In genomic region chr17:32173166-32173565, GRCm38 (mm10) we compare ENCODE assay signal across 8 mouse cellular contexts. TPM values are rescaled to one million over a fixed set of nuclear protein-coding genes. Genes with fewer than 3 reads are reported as not detected.
A peak's percentile ranks its signal among the peaks of the same experiment; 100 is the strongest.
DNase-seq lines count a peak whose midpoint lies in the region; ATAC-seq lines count a peak whose summit lies in the region.

No protein-coding gene starts in this region.

- H3K9ac ChIP-seq in heart, embryonic 11.5 days (ENCODE audit: low read depth, low read length), result no peak overlapping the region
- no peak overlapping the region for H3K9ac ChIP-seq in liver, embryonic 12.5 days

- no peaks in the 10 kb centered on the region; the same call in 1 of the 2 replicates for H3K4me1 ChIP-seq in heart, embryonic 11.5 days (ENCODE audit: control insufficient read depth, insufficient read depth, low read length)
- H3K4me1 ChIP-seq in liver, embryonic 12.5 days, result peaks cover 18% of the 10 kb centered on the region

- no peaks in the 10 kb centered on the region for H3K9me3 ChIP-seq in heart, embryonic 11.5 days (replicated peaks; ENCODE audit: control insufficient read depth, low read length)
- no peaks in the 10 kb centered on the region for H3K9me3 ChIP-seq in liver, embryonic 12.5 days (replicated peaks)

- no peak for ATAC-seq in heart, embryonic 11.5 days (replicated peaks; ENCODE audit: insufficient number of reproducible peaks, low FRiP score, low TSS enrichment)
- no peak for ATAC-seq in liver, embryonic 12.5 days

- 56% methylated on average over 7 of the region's 7 CpGs for WGBS in heart, embryonic 11.5 days (ENCODE audit: insufficient replicate concordance)
- 62% methylated on average over 7 of the region's 7 CpGs for whole genome bisulfite sequencing in liver, embryonic 12.5 days (ENCODE audit: insufficient replicate concordance)

- no peak overlapping the region for H3K4me3 ChIP-seq in heart, embryonic 11.5 days (ENCODE audit: low read depth, low read length)
- H3K4me3 ChIP-seq in liver, embryonic 12.5 days, result no peak overlapping the region

- H3K27ac ChIP-seq in heart, embryonic 11.5 days (ENCODE audit: low read depth, low read length), result no peak overlapping the region
- no peak overlapping the region for H3K27ac ChIP-seq in liver, embryonic 12.5 days

- no peaks in the 10 kb centered on the region for H3K36me3 ChIP-seq in heart, embryonic 11.5 days (ENCODE audit: control insufficient read depth, insufficient read depth, low read length)
- no peaks in the 10 kb centered on the region for H3K36me3 ChIP-seq in liver, embryonic 12.5 days

- no peak overlapping the region for H3K4me2 ChIP-seq in heart, embryonic 11.5 days
- no peak overlapping the region for H3K4me2 ChIP-seq in liver, embryonic 12.5 days

- DNase-seq in heart, adult 18-20 months, result peak; percentile 86 to 88
- peak; percentile 82 for DNase-seq in gastrocnemius, adult 18-20 months (ENCODE audit: low spot score)
- peak; percentile 54 for DNase-seq in kidney, adult 18-20 months
- peak; percentile 60 for DNase-seq in lung, postnatal 14 days
- no peak for DNase-seq in layer of hippocampus, adult 9-10 months (ENCODE audit: low spot score)
- DNase-seq in cerebellum, postnatal 4 days (ENCODE audit: low spot score in 2 of 2), result no peak

- no peaks in the 10 kb centered on the region for H3K27me3 ChIP-seq in heart, embryonic 11.5 days (ENCODE audit: control insufficient read depth, insufficient read depth, low read length)
- H3K27me3 ChIP-seq in liver, embryonic 12.5 days (replicated peaks), result peaks cover under 1% of the 10 kb centered on the region; the same call in 1 of the 2 replicates

RNA-seq across cellular contexts. Expression of gene Notch3, which starts 6.5 kb away (rescaled TPM):
- total RNA-seq in heart, adult 18-20 months (2021), result 10 to 100 TPM; 20.5 to 24.5 TPM
- polyA plus RNA-seq in heart, embryonic 11.5 days (2014; fragmentation: Nextera tagmentation; extraction: Ambion mirVana), result 6.8 and 6.9 TPM in 2 replicates
- total RNA-seq in gastrocnemius, adult 18-20 months (2021), result 10 to 100 TPM in 1 of 2 experiments, 1 to 10 TPM in 1; 9.6 to 12.5 TPM
- 1.7 and 2.3 TPM in 2 replicates for polyA plus RNA-seq in liver, embryonic 12.5 days (2016; fragmentation: Nextera tagmentation; extraction: Ambion mirVana)

RNA-seq across cellular contexts. Expression of gene Ephx3, which starts 16.2 kb away (rescaled TPM):
- under 1 TPM; 0.69 to 0.74 TPM for total RNA-seq in heart, adult 18-20 months (2021)
- polyA plus RNA-seq in heart, embryonic 11.5 days (2014; fragmentation: Nextera tagmentation; extraction: Ambion mirVana), result not detected in 2 replicates
- total RNA-seq in gastrocnemius, adult 18-20 months (2021), result under 1 TPM; 0.18 to 0.19 TPM
- 0.10 and 0.13 TPM in 2 replicates for polyA plus RNA-seq in liver, embryonic 12.5 days (2016; fragmentation: Nextera tagmentation; extraction: Ambion mirVana)

Comparison
In these comparisons a context has a peak if more than half of its experiments do, and no peak if none do; other contexts are left out.
1. DNase-seq: peak in heart, adult 18-20 months (2 of 2), gastrocnemius, adult 18-20 months (single experiment), kidney, adult 18-20 months (single experiment) and lung, postnatal 14 days (single experiment); none in layer of hippocampus, adult 9-10 months (single experiment) and cerebellum, postnatal 4 days (0 of 2).